Mouse (Mus musculus): Measurements from ENCODE around the gene Piwil1. TPM values are rescaled to one million over a fixed set of nuclear protein-coding genes. Genes with fewer than 3 reads are reported as not detected.

Piwil1 gene
- not detected in 2 replicates for polyA plus RNA-seq (2014; fragmentation: Nextera tagmentation; extraction: Ambion mirVana)

DNA sequence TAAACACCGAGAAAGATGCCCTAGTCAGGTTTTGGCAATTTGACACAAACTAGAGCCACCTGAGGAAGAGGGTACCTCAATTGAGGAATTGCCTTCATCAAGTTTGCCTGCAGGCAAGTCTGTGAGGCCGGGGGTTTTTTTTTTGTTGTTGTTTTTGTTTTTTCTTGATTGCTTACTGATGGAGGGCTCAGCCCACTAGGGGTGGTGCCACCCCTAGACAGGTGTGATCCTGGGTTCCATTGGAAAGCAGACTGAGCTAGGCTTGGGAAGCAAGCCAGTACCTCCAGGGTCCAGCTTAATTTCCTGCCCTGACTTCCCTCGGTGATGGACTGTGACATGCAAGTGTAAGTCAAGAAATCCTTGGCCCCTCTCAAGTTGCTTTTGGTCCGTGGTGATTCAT is at the start of gene Piwil1:
Gene Piwil1 (plus strand): TSS at position 301 of the 400 bp plus-strand sequence.
- no peak within 1 kb of the TSS for H3K4me3 ChIP-seq (ENCODE audit: low read depth, low read length)
- ATAC-seq (ENCODE audit: insufficient read depth) (no peak), DNase-seq (no peak)
- TF ChIP-seq CTCF (IDR thresholded peaks at IDR 0.05; ENCODE audit: low read depth): no peak
- no peaks in the 10 kb centered on the region for H3K27me3 ChIP-seq (ENCODE audit: insufficient read depth, low read length)
- H3K9ac ChIP-seq: no peak within 1 kb of the TSS
- 73% methylated on average over 4 of the region's 4 CpGs for WGBS
- H3K27ac ChIP-seq (ENCODE audit: low read depth): no peak within 1 kb of the TSS
- no peak within 1 kb of the TSS for H3K4me2 ChIP-seq
- peaks cover 3% of the 10 kb centered on the region; the same call in 1 of the 2 replicates for H3K9me3 ChIP-seq (ENCODE audit: low read depth, low read length)
- no peaks in the 10 kb centered on the region for H3K4me1 ChIP-seq (ENCODE audit: insufficient read depth)
- no peaks in the 10 kb centered on the region for H3K36me3 ChIP-seq (ENCODE audit: insufficient read depth)

GRCm38 (mm10) chr5:128656496-128657135 is 45.7 kb upstream of the Piwil1 start:
- H3K4me2 ChIP-seq: no peak overlapping the region
- H3K4me3 ChIP-seq (ENCODE audit: low read depth, low read length): no peak overlapping the region
- H3K27ac ChIP-seq (ENCODE audit: low read depth): no peak overlapping the region
- H3K4me1 ChIP-seq (ENCODE audit: insufficient read depth): no peaks in the 10 kb centered on the region
- no peak for TF ChIP-seq CTCF (IDR thresholded peaks at IDR 0.05; ENCODE audit: low read depth)
- H3K27me3 ChIP-seq (ENCODE audit: insufficient read depth, low read length): no peaks in the 10 kb centered on the region
- H3K9ac ChIP-seq: no peak overlapping the region
- H3K9me3 ChIP-seq (ENCODE audit: low read depth, low read length): no peaks in the 10 kb centered on the region
- no peak for ATAC-seq (ENCODE audit: insufficient read depth)
- no peaks in the 10 kb centered on the region for H3K36me3 ChIP-seq (ENCODE audit: insufficient read depth)
- no peak for DNase-seq
- WGBS: 63% methylated on average over 22 of the region's 22 CpGs

DNA sequence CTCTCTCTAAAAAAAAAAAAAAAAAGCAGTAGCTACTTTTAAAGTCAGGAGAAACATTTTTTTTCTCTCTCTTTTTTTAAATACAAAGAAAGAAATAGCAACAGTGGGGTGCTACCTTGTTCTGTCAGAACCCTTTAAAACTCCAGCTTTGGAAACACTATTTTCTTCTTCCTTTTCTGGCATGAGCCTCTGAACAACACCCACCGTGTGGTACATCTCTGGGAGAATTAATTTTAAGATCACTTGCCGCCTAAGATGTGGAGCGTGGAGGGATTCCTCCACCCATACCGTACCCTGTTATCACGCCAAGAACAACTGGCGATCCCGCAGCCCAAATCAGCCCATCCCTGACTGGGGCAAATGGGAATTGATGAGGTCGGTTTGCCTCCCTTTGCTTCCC is 42.2 kb upstream of the Piwil1 start:
- TF ChIP-seq CTCF (IDR thresholded peaks at IDR 0.05; ENCODE audit: low read depth): no peak
- 51% methylated on average over 8 of the region's 8 CpGs for WGBS

DNA sequence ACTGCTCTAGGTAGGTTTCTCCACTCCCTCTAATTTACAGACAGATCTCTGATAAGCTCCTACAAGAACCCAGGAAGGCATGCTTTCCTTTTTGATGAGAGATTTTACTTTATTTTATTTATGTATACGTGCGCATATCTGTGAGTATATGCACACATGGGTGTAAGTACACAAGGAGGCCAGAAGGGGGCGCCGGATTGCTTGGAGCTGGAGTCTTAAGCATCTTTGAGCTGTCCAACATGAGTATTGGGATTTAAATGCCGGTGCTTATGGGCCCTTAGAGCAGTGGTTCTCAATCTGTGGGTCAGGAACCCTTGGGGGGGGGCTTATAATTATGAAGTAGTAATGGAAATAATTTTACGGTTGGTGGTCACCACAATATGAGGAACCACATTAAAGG is 39.4 kb upstream of the Piwil1 start:
- ATAC-seq (ENCODE audit: insufficient read depth) (no peak), DNase-seq (no peak)
- H3K4me3 ChIP-seq (ENCODE audit: low read depth, low read length): no peak overlapping the region
- H3K36me3 ChIP-seq (ENCODE audit: insufficient read depth): no peaks in the 10 kb centered on the region
- 91% methylated on average over 6 of the region's 6 CpGs for WGBS
- no peak overlapping the region for H3K27ac ChIP-seq (ENCODE audit: low read depth)
- no peak overlapping the region for H3K4me2 ChIP-seq
- no peaks in the 10 kb centered on the region; the same call in 1 of the 2 replicates for H3K9me3 ChIP-seq (ENCODE audit: low read depth, low read length)
- no peaks in the 10 kb centered on the region for H3K27me3 ChIP-seq (ENCODE audit: insufficient read depth, low read length)
- no peaks in the 10 kb centered on the region for H3K4me1 ChIP-seq (ENCODE audit: insufficient read depth)
- no peak overlapping the region for H3K9ac ChIP-seq
- TF ChIP-seq CTCF (IDR thresholded peaks at IDR 0.05; ENCODE audit: low read depth): 0 out of 2 replicates have a peak, but pooled peaks have one; percentile 17

More for the DNA sequence above, 42.2 kb upstream of the Piwil1 start:
- Histone ChIP-seq H3K4me2 (no peak overlapping the region), H3K27me3 (ENCODE audit: insufficient read depth, low read length) (no peaks in the 10 kb centered on the region), H3K9ac (no peak overlapping the region), H3K27ac (ENCODE audit: low read depth) (no peak overlapping the region), H3K4me3 (ENCODE audit: low read depth, low read length) (no peak overlapping the region), H3K4me1 (ENCODE audit: insufficient read depth) (no peaks in the 10 kb centered on the region), H3K9me3 (ENCODE audit: low read depth, low read length) (no peaks in the 10 kb centered on the region; the same call in 1 of the 2 replicates), H3K36me3 (ENCODE audit: insufficient read depth) (no peaks in the 10 kb centered on the region)
- DNase-seq (no peak), ATAC-seq (ENCODE audit: insufficient read depth) (no peak)

DNA sequence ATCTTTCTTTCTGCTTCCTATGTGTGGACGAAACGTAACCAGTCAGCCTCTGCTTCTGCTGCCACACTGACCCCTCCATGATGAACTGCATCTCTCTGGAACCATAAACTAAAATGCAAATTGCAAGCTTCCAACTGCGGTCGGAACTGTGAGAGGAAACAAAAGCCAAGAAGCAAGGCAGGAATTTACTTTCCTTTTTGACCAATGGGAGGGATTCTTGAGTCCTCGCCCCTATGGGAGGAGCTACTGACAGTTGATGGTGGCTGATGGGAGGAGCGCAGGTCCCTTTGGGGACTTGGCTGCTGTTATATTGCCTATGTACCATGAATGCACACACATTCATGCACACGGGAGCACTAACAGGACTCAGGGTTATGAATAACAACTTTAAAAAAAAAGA is 38.3 kb upstream of the Piwil1 start:
- no peak for TF ChIP-seq CTCF (IDR thresholded peaks at IDR 0.05; ENCODE audit: low read depth)
- H3K27ac ChIP-seq (ENCODE audit: low read depth): no peak overlapping the region
- 73% methylated on average over 7 of the region's 7 CpGs for WGBS

GRCm38 (mm10) chr5:128665045-128665444 is 37.3 kb upstream of the Piwil1 start:
- H3K4me3 ChIP-seq (ENCODE audit: low read depth, low read length): no peak overlapping the region
- H3K27me3 ChIP-seq (ENCODE audit: insufficient read depth, low read length): no peaks in the 10 kb centered on the region
- peak; percentile 63 for TF ChIP-seq CTCF (IDR thresholded peaks at IDR 0.05; ENCODE audit: low read depth)
- no peak overlapping the region for H3K27ac ChIP-seq (ENCODE audit: low read depth)
- H3K9ac ChIP-seq: no peak overlapping the region
- peak; percentile 36 for DNase-seq
- 96% methylated on average over 1 of the region's 1 CpGs for WGBS
- H3K4me1 ChIP-seq (ENCODE audit: insufficient read depth): no peaks in the 10 kb centered on the region
- no peaks in the 10 kb centered on the region for H3K36me3 ChIP-seq (ENCODE audit: insufficient read depth)
- H3K9me3 ChIP-seq (ENCODE audit: low read depth, low read length): no peaks in the 10 kb centered on the region; the same call in 1 of the 2 replicates
- no peak for ATAC-seq (ENCODE audit: insufficient read depth)
- no peak overlapping the region for H3K4me2 ChIP-seq

More for the DNA sequence above, 38.3 kb upstream of the Piwil1 start:
- no peak for DNase-seq
- H3K4me1 ChIP-seq (ENCODE audit: insufficient read depth): no peaks in the 10 kb centered on the region
- H3K36me3 ChIP-seq (ENCODE audit: insufficient read depth): no peaks in the 10 kb centered on the region
- H3K9me3 ChIP-seq (ENCODE audit: low read depth, low read length): no peaks in the 10 kb centered on the region; the same call in 1 of the 2 replicates
- no peak overlapping the region for H3K4me2 ChIP-seq
- no peak overlapping the region for H3K4me3 ChIP-seq (ENCODE audit: low read depth, low read length)
- H3K9ac ChIP-seq: no peak overlapping the region
- ATAC-seq (ENCODE audit: insufficient read depth): no peak
- H3K27me3 ChIP-seq (ENCODE audit: insufficient read depth, low read length): no peaks in the 10 kb centered on the region

DNA sequence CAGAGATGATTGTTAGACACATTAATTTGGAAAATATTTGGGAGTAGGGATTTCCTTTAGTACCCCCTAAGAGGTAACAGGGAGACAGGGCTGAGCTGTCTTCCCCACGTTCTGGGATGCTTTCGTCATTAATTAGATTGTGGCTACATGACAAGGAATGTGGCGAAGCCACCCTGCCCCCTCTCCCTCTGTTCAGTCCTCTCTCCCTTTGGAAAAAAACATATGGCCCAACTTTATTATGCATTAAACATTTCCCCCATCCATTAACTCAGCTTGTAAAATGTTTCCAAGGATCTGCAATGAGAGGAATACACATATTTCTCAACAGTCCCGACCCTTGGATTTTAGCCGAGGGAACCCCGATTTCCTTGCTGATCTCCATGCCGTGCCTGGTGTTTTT is 35.0 kb upstream of the Piwil1 start:
- Histone ChIP-seq H3K27ac (ENCODE audit: low read depth) (no peak overlapping the region), H3K9ac (no peak overlapping the region), H3K4me2 (no peak overlapping the region; the same call in 1 of the 2 replicates), H3K27me3 (ENCODE audit: insufficient read depth, low read length) (no peaks in the 10 kb centered on the region), H3K4me1 (ENCODE audit: insufficient read depth) (no peaks in the 10 kb centered on the region), H3K4me3 (ENCODE audit: low read depth, low read length) (no peak overlapping the region), H3K9me3 (ENCODE audit: low read depth, low read length) (no peaks in the 10 kb centered on the region; the same call in 1 of the 2 replicates), H3K36me3 (ENCODE audit: insufficient read depth) (no peaks in the 10 kb centered on the region)
- 40% methylated on average over 7 of the region's 7 CpGs for WGBS
- TF ChIP-seq CTCF (IDR thresholded peaks at IDR 0.05; ENCODE audit: low read depth): no peak
- peak; percentile 45 for DNase-seq
- no peak for ATAC-seq (ENCODE audit: insufficient read depth)
